Mouse (Mus musculus): ENCODE data around the gene Rpl27.

- TF ChIP-seq CTCF (IDR thresholded peaks at IDR 0.05) (no peak), EP300 (IDR thresholded peaks at IDR 0.05) (no peak)
These were observed 8.7 kb upstream of the Rpl27 start for GRCm38 (mm10) chr11:101433396-101433795.

All from lung, postnatal 0 days (tissue).